In genomic region chr1:171079825-171080224, GRCm38 (mm10) we compare ENCODE assay signal across 7 mouse cellular contexts. TPM values are rescaled to one million over a fixed set of nuclear protein-coding genes. Genes with fewer than 3 reads are reported as not detected.
A peak's percentile ranks its signal among the peaks of the same experiment; 100 is the strongest.
DNase-seq lines count a peak whose midpoint lies in the region; ATAC-seq and TF ChIP-seq lines count a peak whose summit lies in the region.
"Not testable (repeated sequence)": the region's sequence is repeated elsewhere in the genome, so short reads cannot be mapped to it uniquely, and the experiment has no call there.

No protein-coding gene starts in this region.

- peak; percentile 49 for ATAC-seq in forebrain, embryonic 11.5 days (replicated peaks; ENCODE audit: low FRiP score)
- ATAC-seq in heart, embryonic 13.5 days (ENCODE audit: extremely low read depth, insufficient number of reproducible peaks, low FRiP score, low TSS enrichment), result peak; percentile 25; the same call in 1 of the 2 replicates
- ATAC-seq in hindbrain, embryonic 15.5 days (ENCODE audit: low FRiP score, low read depth), result peak; percentile 5; the same call in 1 of the 2 replicates
- peak; percentile 30 for ATAC-seq in kidney, postnatal 0 days (replicated peaks; ENCODE audit: low FRiP score, low read depth)
- peak; percentile 58 for ATAC-seq in liver, embryonic 16.5 days (ENCODE audit: low read depth)
- ATAC-seq in midbrain, embryonic 12.5 days (ENCODE audit: low FRiP score, low read depth), result peak; percentile 24
- ATAC-seq in neural tube, embryonic 14.5 days (ENCODE audit: low read depth), result peak; percentile 36

- H3K27me3 ChIP-seq in forebrain, embryonic 11.5 days (ENCODE audit: control insufficient read depth, insufficient read depth, low read length), result peaks cover 15% of the 10 kb centered on the region
- peaks cover 31% of the 10 kb centered on the region for H3K27me3 ChIP-seq in heart, embryonic 13.5 days (replicated peaks)
- peaks cover 13% of the 10 kb centered on the region for H3K27me3 ChIP-seq in hindbrain, embryonic 15.5 days
- not testable (repeated sequence) for H3K27me3 ChIP-seq in kidney, postnatal 0 days (ENCODE audit: insufficient read depth, low read length); neural tube, embryonic 14.5 days (ENCODE audit: control insufficient read depth, insufficient read depth, low read length)
- peaks cover 19% of the 10 kb centered on the region for H3K27me3 ChIP-seq in liver, embryonic 16.5 days (ENCODE audit: control insufficient read depth, insufficient read depth, low read depth, low read length)
- H3K27me3 ChIP-seq in midbrain, embryonic 12.5 days, result peaks cover 31% of the 10 kb centered on the region

- no CpG with 5 or more reads among the region's 43 CpGs for WGBS in forebrain, embryonic 11.5 days
- no CpG with 5 or more reads among the region's 43 CpGs for WGBS in heart, embryonic 13.5 days
- no CpG with 5 or more reads among the region's 43 CpGs for WGBS in hindbrain, embryonic 15.5 days
- WGBS in kidney, postnatal 0 days, result no CpG with 5 or more reads among the region's 43 CpGs
- WGBS in liver, embryonic 16.5 days (ENCODE audit: insufficient replicate concordance), result no CpG with 5 or more reads among the region's 43 CpGs
- WGBS in midbrain, embryonic 12.5 days, result no CpG with 5 or more reads among the region's 43 CpGs
- WGBS in neural tube, embryonic 14.5 days, result no CpG with 5 or more reads among the region's 43 CpGs

- DNase-seq in forebrain, embryonic 11.5 days (ENCODE audit: low spot score); kidney, postnatal 0 days (ENCODE audit: low spot score): not testable (repeated sequence)

- not testable (repeated sequence) for TF ChIP-seq CTCF in kidney, postnatal 0 days (IDR thresholded peaks at IDR 0.05; ENCODE audit: low read depth)

- H3K27ac ChIP-seq in forebrain, embryonic 11.5 days (ENCODE audit: low read depth, low read length); heart, embryonic 13.5 days (replicated peaks); hindbrain, embryonic 15.5 days (replicated peaks); kidney, postnatal 0 days; liver, embryonic 16.5 days (ENCODE audit: low read length); midbrain, embryonic 12.5 days (replicated peaks); neural tube, embryonic 14.5 days (ENCODE audit: low read depth, low read length): not testable (repeated sequence)

- H3K9me3 ChIP-seq in forebrain, embryonic 11.5 days (ENCODE audit: control insufficient read depth, low read length); heart, embryonic 13.5 days; hindbrain, embryonic 15.5 days; kidney, postnatal 0 days (replicated peaks; ENCODE audit: low read length); liver, embryonic 16.5 days (replicated peaks; ENCODE audit: control insufficient read depth, low read length); midbrain, embryonic 12.5 days; neural tube, embryonic 14.5 days (ENCODE audit: control insufficient read depth, low read length): not testable (repeated sequence)

- H3K9ac ChIP-seq in forebrain, embryonic 11.5 days (ENCODE audit: low read length); heart, embryonic 13.5 days; hindbrain, embryonic 15.5 days; kidney, postnatal 0 days (ENCODE audit: low read depth, low read length); liver, embryonic 16.5 days (ENCODE audit: low read depth, low read length); midbrain, embryonic 12.5 days (replicated peaks); neural tube, embryonic 14.5 days (replicated peaks; ENCODE audit: low read depth, low read length): not testable (repeated sequence)

- H3K4me3 ChIP-seq in forebrain, embryonic 11.5 days (ENCODE audit: low read depth, low read length); heart, embryonic 13.5 days; hindbrain, embryonic 15.5 days; kidney, postnatal 0 days (replicated peaks; ENCODE audit: low read depth, low read length); liver, embryonic 16.5 days (ENCODE audit: low read depth, low read length); midbrain, embryonic 12.5 days; neural tube, embryonic 14.5 days (ENCODE audit: low read depth, low read length): not testable (repeated sequence)

- H3K36me3 ChIP-seq in forebrain, embryonic 11.5 days (ENCODE audit: control insufficient read depth, insufficient read depth, low read length); heart, embryonic 13.5 days; hindbrain, embryonic 15.5 days; kidney, postnatal 0 days (ENCODE audit: insufficient read depth, low read length); liver, embryonic 16.5 days (ENCODE audit: control insufficient read depth, insufficient read depth); midbrain, embryonic 12.5 days; neural tube, embryonic 14.5 days (ENCODE audit: control insufficient read depth, insufficient read depth, low read length): not testable (repeated sequence)

- not testable (repeated sequence) for H3K4me2 ChIP-seq in forebrain, embryonic 11.5 days (ENCODE audit: low read depth, low read length, severe bottlenecking); heart, embryonic 13.5 days; hindbrain, embryonic 15.5 days; kidney, postnatal 0 days (ENCODE audit: low read length); liver, embryonic 16.5 days (ENCODE audit: low read depth, low read length); midbrain, embryonic 12.5 days (replicated peaks); neural tube, embryonic 14.5 days (ENCODE audit: low read depth, low read length)

- not testable (repeated sequence) for H3K4me1 ChIP-seq in forebrain, embryonic 11.5 days (replicated peaks; ENCODE audit: control insufficient read depth, insufficient read depth, low read length); heart, embryonic 13.5 days; hindbrain, embryonic 15.5 days (replicated peaks); kidney, postnatal 0 days (replicated peaks; ENCODE audit: insufficient read depth, low read length); liver, embryonic 16.5 days (ENCODE audit: control insufficient read depth, low read depth, low read length); midbrain, embryonic 12.5 days; neural tube, embryonic 14.5 days (ENCODE audit: control insufficient read depth, insufficient read depth, low read length)

RNA-seq across cellular contexts. Expression of gene Fcgr3, which starts 15.1 kb away (rescaled TPM):
- polyA plus RNA-seq in forebrain, embryonic 11.5 days (2014; fragmentation: Nextera tagmentation; extraction: Ambion mirVana), result 4.3 TPM in 2 replicates
- 6.9 and 9.1 TPM in 2 replicates for polyA plus RNA-seq in heart, embryonic 13.5 days (2015; fragmentation: Nextera tagmentation; extraction: Ambion mirVana)
- polyA plus RNA-seq in hindbrain, embryonic 15.5 days (2015; fragmentation: Nextera tagmentation; extraction: Ambion mirVana), result 9.6 and 12.3 TPM in 2 replicates
- 12.1 and 13.2 TPM in 2 replicates for polyA plus RNA-seq in kidney, postnatal 0 days (2015; fragmentation: Nextera tagmentation; extraction: Ambion mirVana)
- 28.6 and 30.3 TPM in 2 replicates for polyA plus RNA-seq in liver, embryonic 16.5 days (2015; fragmentation: Nextera tagmentation; extraction: Ambion mirVana)
- 5.8 and 9.8 TPM in 2 replicates for polyA plus RNA-seq in midbrain, embryonic 12.5 days (2016; fragmentation: Nextera tagmentation; extraction: Ambion mirVana)
- 5.5 and 8.8 TPM in 2 replicates for polyA plus RNA-seq in neural tube, embryonic 14.5 days (2014; fragmentation: Nextera tagmentation; extraction: Ambion mirVana)

RNA-seq across cellular contexts. Expression of gene Cfap126, which starts 33.9 kb away (rescaled TPM):
- 1.5 and 2.9 TPM in 2 replicates for polyA plus RNA-seq in forebrain, embryonic 11.5 days (2014; fragmentation: Nextera tagmentation; extraction: Ambion mirVana)
- 2.8 TPM in 2 replicates for polyA plus RNA-seq in heart, embryonic 13.5 days (2015; fragmentation: Nextera tagmentation; extraction: Ambion mirVana)
- 7.7 and 14.1 TPM in 2 replicates for polyA plus RNA-seq in hindbrain, embryonic 15.5 days (2015; fragmentation: Nextera tagmentation; extraction: Ambion mirVana)
- polyA plus RNA-seq in kidney, postnatal 0 days (2015; fragmentation: Nextera tagmentation; extraction: Ambion mirVana), result 4.6 TPM in 2 replicates
- 1.8 and 2.1 TPM in 2 replicates for polyA plus RNA-seq in liver, embryonic 16.5 days (2015; fragmentation: Nextera tagmentation; extraction: Ambion mirVana)
- polyA plus RNA-seq in midbrain, embryonic 12.5 days (2016; fragmentation: Nextera tagmentation; extraction: Ambion mirVana), result 1.7 and 3.6 TPM in 2 replicates
- 2.4 and 5.0 TPM in 2 replicates for polyA plus RNA-seq in neural tube, embryonic 14.5 days (2014; fragmentation: Nextera tagmentation; extraction: Ambion mirVana)

Comparison
In these comparisons a context has a peak if more than half of its experiments do, and no peak if none do; other contexts are left out.
1. ATAC-seq: peak in every context shown above with its lines; median percentile 58 in liver, embryonic 16.5 days; 49 in forebrain, embryonic 11.5 days; 36 in neural tube, embryonic 14.5 days; 30 in kidney, postnatal 0 days; 25 in heart, embryonic 13.5 days; 24 in midbrain, embryonic 12.5 days; 5 in hindbrain, embryonic 15.5 days.